Mouse (Mus musculus) hindbrain, postnatal 0 days (tissue): ENCODE results near the gene Dnah11. TPM values are rescaled to one million over a fixed set of nuclear protein-coding genes. Genes with fewer than 3 reads are reported as not detected.

Source experiments
- ATAC-seq: fragments of 200-750 bp; cut with Nextera tagmentation; 2 replicates; pipeline ENCODE4 v1.8.0; 2017; ENCODE audit warnings: mild to moderate bottlenecking, moderate TSS enrichment, moderate library complexity
- DNase-seq: peaks from one replicate; pipeline ENCODE4 v3.0.0-alpha.2; 2015; ENCODE audit warnings: low spot score
- H3K27ac ChIP-seq: fragments of 300-500 bp; sonication (generic); 2 replicates; pipeline ENCODE4 v1.5.1; 2014; ENCODE audit warnings: mild to moderate bottlenecking
- H3K27me3 ChIP-seq: fragments of 300-500 bp; sonication (generic); 2 replicates; pipeline ENCODE4 v1.6.1; 2014; ENCODE audit warnings: low read length, mixed read lengths; ENCODE audit not compliant: insufficient read depth
- H3K36me3 ChIP-seq: fragments of 300-500 bp; sonication (generic); 2 replicates; pipeline ENCODE4 v1.6.1; 2014; ENCODE audit warnings: low read length, mixed read lengths; ENCODE audit not compliant: insufficient read depth
- H3K4me1 ChIP-seq: fragments of 300-500 bp; sonication (generic); 2 replicates; pipeline ENCODE4 v1.6.1; 2014; ENCODE audit warnings: antibody characterized with exemption, low read length, mixed read lengths; ENCODE audit not compliant: insufficient read depth
- H3K4me2 ChIP-seq: fragments of 300-500 bp; sonication (generic); 2 replicates; pipeline ENCODE4 v1.6.1; 2014; ENCODE audit warnings: low read depth, mild to moderate bottlenecking, low read length, moderate library complexity, mixed read lengths
- H3K4me3 ChIP-seq: fragments of 300-500 bp; sonication (generic); 2 replicates; pipeline ENCODE4 v1.5.1; 2014; ENCODE audit warnings: low read length
- H3K9ac ChIP-seq: fragments of 300-500 bp; sonication (generic); replicated peaks from 2 replicates; pipeline ENCODE4 v1.6.1; 2014; ENCODE audit warnings: mild to moderate bottlenecking, low read length, moderate library complexity, mixed read lengths
- H3K9me3 ChIP-seq: fragments of 300-500 bp; sonication (generic); 2 replicates; pipeline ENCODE4 v1.6.1; 2016; ENCODE audit warnings: low read length, mixed read lengths
- CTCF ChIP-seq: IDR thresholded peaks from 2 replicates; pipeline ENCODE4 v1.5.1; 2016; ENCODE audit warnings: antibody characterized with exemption, control low read depth, low read depth
- WGBS: fragments of 180-500 bp; shearing (Covaris S2); extraction: QIAGEN DNeasy Blood & Tissue Kit; methylation state at CpG from one replicate; pipeline ENCODE4 v1.1.7; 2014; 5-methylcytosine and 5-hydroxymethylcytosine counted together
- polyA plus RNA-seq: library from polyadenylated mRNA; unstranded; fragments of >200 nt; fragmentation: Nextera tagmentation; extraction: Ambion mirVana; gene quantifications from 2 replicates; pipeline ENCODE4 v1.2.1, GENCODE M21; 2015
- total RNA-seq: library from RNA; depleted of rRNA; stranded (reverse); fragments of >200 nt; gene quantifications from 2 replicates; pipeline ENCODE4 v1.2.3, GENCODE M21; 2014

Gene Dnah11
- total and polyA plus RNA-seq, 2 experiments from 2014 or later, result 0.09 to 1.5 TPM

- Histone ChIP-seq H3K9me3 (no peaks in the 10 kb centered on the region), H3K4me3 (no peak overlapping the region), H3K4me2 (no peak overlapping the region), H3K27me3 (no peaks in the 10 kb centered on the region), H3K9ac (no peak overlapping the region), H3K36me3 (no peaks in the 10 kb centered on the region), H3K27ac (no peak overlapping the region), H3K4me1 (no peaks in the 10 kb centered on the region)
- no peak for DNase-seq
- no peak for TF ChIP-seq CTCF
- WGBS, result 94% methylated on average over 6 of the region's 6 CpGs
- ATAC-seq, result no peak
Measured at GRCm38 (mm10) chr12:117857884-117858283, 341.0 kb downstream of the Dnah11 start.

DNA sequence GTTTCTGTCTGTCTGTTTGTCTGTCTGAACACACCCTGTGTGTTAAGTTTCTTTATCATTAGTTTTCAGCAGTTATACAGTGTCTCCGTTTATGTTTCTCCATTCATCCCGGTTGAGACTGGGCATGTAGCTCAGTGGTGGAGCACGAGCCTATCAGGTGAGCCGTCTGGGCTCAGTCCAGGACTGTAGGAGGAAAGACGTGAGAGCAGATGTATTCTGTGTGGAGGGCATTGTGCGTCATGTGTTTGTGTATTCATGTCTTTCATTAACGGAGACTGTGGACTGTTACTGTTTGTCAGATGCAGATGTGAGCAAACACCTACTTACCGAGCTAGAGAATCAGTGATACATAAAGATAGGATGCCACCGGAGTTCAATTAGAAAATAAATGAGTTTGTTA lies 341.8 kb downstream of the Dnah11 start:
- Histone ChIP-seq H3K27me3 (no peaks in the 10 kb centered on the region), H3K9ac (no peak overlapping the region), H3K36me3 (no peaks in the 10 kb centered on the region), H3K27ac (no peak overlapping the region), H3K9me3 (no peaks in the 10 kb centered on the region), H3K4me1 (no peaks in the 10 kb centered on the region), H3K4me2 (no peak overlapping the region), H3K4me3 (no peak overlapping the region)
- no peak for TF ChIP-seq CTCF
- WGBS, result 74% methylated on average over 9 of the region's 9 CpGs
- ATAC-seq (no peak), DNase-seq (no peak)

DNA sequence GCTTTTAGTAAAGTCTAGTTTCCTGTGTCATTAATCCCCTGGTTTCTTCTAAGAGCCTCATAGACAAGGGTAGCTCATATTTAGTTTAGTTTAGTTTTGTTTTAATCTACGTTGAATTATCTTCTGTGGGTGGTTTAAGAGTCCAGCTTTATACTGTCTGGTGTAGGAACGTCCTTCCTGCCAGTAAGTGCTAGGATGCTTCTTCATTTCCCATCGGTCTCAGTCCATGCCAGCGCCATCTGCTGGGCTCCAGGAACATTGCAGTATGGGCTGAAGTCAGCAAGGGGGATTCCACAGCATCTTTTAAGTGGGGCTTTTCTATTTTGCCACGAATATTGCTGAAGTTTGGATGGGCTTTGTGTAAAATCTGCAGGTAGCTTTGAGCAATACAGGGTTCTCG lies 345.5 kb downstream of the Dnah11 start:
- peak; percentile 94 for TF ChIP-seq CTCF
- H3K4me3 ChIP-seq, result no peak overlapping the region
- H3K9me3 ChIP-seq, result no peaks in the 10 kb centered on the region
- 21% methylated on average over 6 of the region's 6 CpGs for WGBS
- DNase-seq (peak; percentile 65), ATAC-seq (peak; percentile 59; the same call in 1 of the 2 replicates)
- H3K4me1 ChIP-seq, result no peaks in the 10 kb centered on the region
- H3K27ac ChIP-seq, result no peak overlapping the region
- no peak overlapping the region for H3K9ac ChIP-seq
- H3K36me3 ChIP-seq, result no peaks in the 10 kb centered on the region
- no peaks in the 10 kb centered on the region for H3K27me3 ChIP-seq
- H3K4me2 ChIP-seq, result no peak overlapping the region

DNA sequence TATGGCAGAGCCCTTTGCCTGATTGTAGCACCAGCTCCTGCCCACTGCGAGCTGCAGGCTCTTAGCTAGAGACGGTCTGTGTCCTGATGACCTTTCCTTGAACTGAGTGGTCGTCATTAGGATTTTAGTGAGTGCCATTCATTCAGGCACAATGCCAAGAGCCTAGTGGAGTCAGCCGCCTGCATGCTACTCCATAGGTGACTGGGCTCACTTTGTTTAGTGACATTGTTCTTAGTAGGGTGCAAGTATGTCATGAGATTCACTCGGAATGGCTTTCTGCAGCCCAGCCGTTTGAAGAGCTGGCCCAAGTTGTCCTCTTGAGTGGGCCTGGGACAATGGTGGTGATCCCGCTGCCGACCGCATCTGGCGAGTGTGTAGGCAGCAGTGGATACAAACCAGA lies 348.4 kb downstream of the Dnah11 start:
- Histone ChIP-seq H3K4me3 (no peak overlapping the region), H3K9ac (no peak overlapping the region), H3K27me3 (no peaks in the 10 kb centered on the region), H3K36me3 (no peaks in the 10 kb centered on the region), H3K27ac (no peak overlapping the region), H3K4me2 (no peak overlapping the region), H3K4me1 (no peaks in the 10 kb centered on the region), H3K9me3 (no peaks in the 10 kb centered on the region)
- ATAC-seq (no peak), DNase-seq (no peak)
- no peak for TF ChIP-seq CTCF
- WGBS, result 36% methylated on average over 10 of the region's 10 CpGs

DNA sequence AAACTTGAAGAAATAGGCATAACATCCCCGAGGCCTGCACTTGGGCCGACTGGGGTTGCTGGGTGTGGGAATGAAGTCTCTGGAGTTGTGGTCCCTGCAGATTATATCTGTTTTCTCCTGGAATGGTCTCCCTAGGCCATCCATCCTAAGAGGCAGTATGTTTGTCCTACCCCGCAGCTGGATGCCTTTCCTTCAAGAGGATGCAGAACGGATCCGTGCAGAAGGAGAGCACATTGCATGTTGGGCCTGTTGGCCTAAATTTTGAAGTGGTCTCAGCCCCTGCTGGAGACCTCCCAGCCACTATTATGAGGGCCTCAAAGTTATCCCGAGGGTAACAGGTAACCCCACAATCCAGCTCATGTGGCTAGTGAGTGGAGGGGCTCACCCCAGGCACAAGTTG lies 350.2 kb downstream of the Dnah11 start:
- Histone ChIP-seq H3K4me1 (no peaks in the 10 kb centered on the region), H3K27me3 (no peaks in the 10 kb centered on the region), H3K9me3 (no peaks in the 10 kb centered on the region), H3K27ac (no peak overlapping the region), H3K4me2 (no peak overlapping the region), H3K4me3 (no peak overlapping the region), H3K9ac (no peak overlapping the region), H3K36me3 (no peaks in the 10 kb centered on the region)
- no peak for ATAC-seq
- WGBS, result 96% methylated on average over 6 of the region's 6 CpGs
- DNase-seq, result no peak
- no peak for TF ChIP-seq CTCF

GRCm38 (mm10) chr12:117844917-117845316 lies 353.9 kb downstream of the Dnah11 start:
- 48% methylated on average over 2 of the region's 2 CpGs for WGBS

DNA sequence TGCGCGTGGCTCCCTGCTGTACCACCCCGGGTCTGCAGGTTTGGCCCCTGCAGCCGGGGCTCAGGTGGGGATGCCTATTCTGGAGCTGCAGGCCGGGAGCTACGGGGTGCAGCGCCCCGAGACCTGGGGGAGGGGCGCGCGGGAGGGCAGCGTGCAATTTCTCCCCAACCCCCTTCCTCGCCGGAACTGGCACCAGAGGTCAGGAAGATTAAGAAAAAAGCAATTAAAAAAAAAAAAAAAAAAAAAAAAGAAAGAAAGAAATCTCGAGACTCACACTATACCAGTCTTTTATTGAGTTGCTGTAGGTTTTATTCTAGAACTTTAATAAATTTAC lies 354.8 kb downstream of the Dnah11 start:
- Histone ChIP-seq H3K4me2 (peak overlapping the region; percentile 96), H3K9me3 (no peaks in the 10 kb centered on the region), H3K27ac (no peak overlapping the region), H3K9ac (peak overlapping the region; percentile 74), H3K4me1 (no peaks in the 10 kb centered on the region), H3K4me3 (peak overlapping the region; percentile 86), H3K36me3 (no peaks in the 10 kb centered on the region), H3K27me3 (no peaks in the 10 kb centered on the region; the same call in 1 of the 2 replicates)
- TF ChIP-seq CTCF, result no peak
- 0% methylated on average over 15 of the region's 15 CpGs for WGBS
- DNase-seq (no peak), ATAC-seq (no peak)

More at GRCm38 (mm10) chr12:117844917-117845316, 353.9 kb downstream of the Dnah11 start:
- Histone ChIP-seq H3K9ac (no peak overlapping the region), H3K36me3 (no peaks in the 10 kb centered on the region), H3K9me3 (no peaks in the 10 kb centered on the region), H3K4me1 (no peaks in the 10 kb centered on the region), H3K4me3 (no peak overlapping the region), H3K27ac (no peak overlapping the region), H3K27me3 (no peaks in the 10 kb centered on the region; the same call in 1 of the 2 replicates), H3K4me2 (peak overlapping the region; percentile 96)
- no peak for TF ChIP-seq CTCF
- no peak for DNase-seq
- ATAC-seq, result no peak
